Mouse (Mus musculus) embryonic facial prominence, embryonic 15.5 days (tissue): ENCODE measurements around the gene Rpap1. TPM values are rescaled to one million over a fixed set of nuclear protein-coding genes. Genes with fewer than 3 reads are reported as not detected.
"Not testable (repeated sequence)": the region's sequence is repeated elsewhere in the genome, so short reads cannot be mapped to it uniquely, and the experiment has no call there.

Experiments
- ATAC-seq: fragments of 200-750 bp; cut with Nextera tagmentation; 2 replicates; pipeline ENCODE4 v1.8.0; 2017; ENCODE audit warnings: low read depth, moderate TSS enrichment; ENCODE audit not compliant: insufficient number of reproducible peaks, low FRiP score, low TSS enrichment
- H3K27ac ChIP-seq: fragments of 300-500 bp; sonication (generic); replicated peaks from 2 replicates; pipeline ENCODE4 v1.5.1; 2015; ENCODE audit warnings: mild to moderate bottlenecking, inconsistent platforms
- H3K27me3 ChIP-seq: fragments of 300-500 bp; sonication (generic); 2 replicates; pipeline ENCODE4 v1.6.1; 2015; ENCODE audit warnings: inconsistent platforms
- H3K36me3 ChIP-seq: fragments of 300-500 bp; sonication (generic); 2 replicates; pipeline ENCODE4 v1.6.1; 2015; ENCODE audit warnings: mild to moderate bottlenecking, inconsistent platforms
- H3K4me1 ChIP-seq: fragments of 300-500 bp; sonication (generic); 2 replicates; pipeline ENCODE4 v1.6.1; 2015; ENCODE audit warnings: inconsistent platforms
- H3K4me2 ChIP-seq: fragments of 300-500 bp; sonication (generic); replicated peaks from 2 replicates; pipeline ENCODE4 v1.6.1; 2015; ENCODE audit warnings: mild to moderate bottlenecking, inconsistent platforms
- H3K4me3 ChIP-seq: fragments of 300-500 bp; sonication (generic); replicated peaks from 2 replicates; pipeline ENCODE4 v1.5.1; 2015; ENCODE audit warnings: mild to moderate bottlenecking, inconsistent platforms
- H3K9ac ChIP-seq: fragments of 300-500 bp; sonication (generic); 2 replicates; pipeline ENCODE4 v1.6.1; 2015; ENCODE audit warnings: inconsistent platforms
- H3K9me3 ChIP-seq: fragments of 300-500 bp; sonication (generic); replicated peaks from 2 replicates; pipeline ENCODE4 v1.6.1; 2016; ENCODE audit warnings: inconsistent platforms
- WGBS: fragments of 180-500 bp; shearing (Covaris S2); methylation state at CpG from one replicate; pipeline ENCODE4 v1.1.7; 2015; 5-methylcytosine and 5-hydroxymethylcytosine counted together
- polyA plus RNA-seq: library from polyadenylated mRNA; unstranded; fragments of >200 nt; fragmentation: Nextera tagmentation; extraction: Ambion mirVana; gene quantifications from 2 replicates; pipeline ENCODE4 v1.2.1, GENCODE M21; 2015

The Rpap1 gene
- polyA plus RNA-seq, 1 experiment from 2014 or later = 25.8 TPM

DNA sequence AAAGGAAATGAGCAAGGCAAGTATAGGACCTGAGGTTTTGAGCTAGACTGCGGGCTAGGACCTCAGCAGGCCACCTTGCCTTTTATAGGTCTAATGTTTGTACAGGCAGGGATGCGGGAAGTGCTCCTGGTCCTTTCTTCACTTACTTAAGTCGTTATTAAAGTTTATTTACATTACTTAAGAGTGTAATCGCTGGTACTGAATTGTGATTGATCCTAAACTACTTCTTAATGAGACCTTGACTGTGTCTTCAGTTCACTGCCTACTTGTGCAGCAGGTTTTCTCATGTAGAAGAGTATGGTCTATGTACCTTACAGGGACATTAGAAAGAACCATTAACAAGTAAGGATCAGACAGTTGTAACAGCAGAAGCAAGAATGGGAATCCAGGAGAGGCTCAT, 56.6 kb downstream of the Rpap1 start:
- Histone ChIP-seq H3K36me3 (peaks cover 89% of the 10 kb centered on the region), H3K4me3 (no peak overlapping the region), H3K9ac (no peak overlapping the region), H3K4me2 (no peak overlapping the region), H3K9me3 (no peaks in the 10 kb centered on the region), H3K27me3 (no peaks in the 10 kb centered on the region), H3K4me1 (no peaks in the 10 kb centered on the region), H3K27ac (no peak overlapping the region)
- 88% methylated on average over 4 of the region's 4 CpGs for WGBS
- no peak for ATAC-seq

DNA sequence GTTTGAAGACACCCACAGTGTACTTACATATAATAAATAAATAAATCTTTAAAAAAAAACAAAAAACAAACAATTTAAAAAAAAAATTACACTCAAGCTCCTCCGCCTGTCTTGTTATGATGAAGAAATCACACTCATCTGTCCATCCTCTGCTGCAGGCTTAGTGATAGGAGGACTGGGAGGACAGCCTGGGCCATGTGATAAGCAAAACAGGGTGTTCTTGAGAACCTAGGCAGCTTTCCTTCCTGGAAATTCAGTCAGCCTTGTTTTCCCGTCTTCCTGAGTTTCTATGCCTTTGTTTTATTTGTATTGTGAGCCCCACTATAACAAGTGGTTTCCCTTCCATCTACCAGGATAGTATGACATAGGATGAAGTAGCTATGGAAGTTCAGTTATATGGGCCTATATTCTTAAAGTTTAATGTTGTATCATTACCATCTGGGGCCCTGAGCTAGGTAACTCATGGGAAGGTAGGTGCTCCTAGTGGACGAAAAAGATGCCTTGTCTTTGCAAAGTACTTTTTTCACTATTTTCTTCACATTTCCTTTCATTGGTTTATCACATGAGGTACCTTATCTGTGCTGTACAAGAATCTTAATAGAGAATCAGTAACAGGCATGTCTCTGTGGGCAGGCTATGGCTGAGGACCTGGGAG, 59.4 kb downstream of the Rpap1 start:
- H3K4me2 ChIP-seq = no peak overlapping the region
- H3K36me3 ChIP-seq = peaks cover 90% of the 10 kb centered on the region
- WGBS = 92% methylated on average over 3 of the region's 3 CpGs
- ATAC-seq = no peak
- H3K4me1 ChIP-seq = no peaks in the 10 kb centered on the region
- H3K27me3 ChIP-seq = no peaks in the 10 kb centered on the region
- H3K9me3 ChIP-seq = no peaks in the 10 kb centered on the region
- H3K27ac ChIP-seq = no peak overlapping the region
- no peak overlapping the region for H3K4me3 ChIP-seq
- no peak overlapping the region for H3K9ac ChIP-seq

- no peak overlapping the region for H3K9ac ChIP-seq
- no peaks in the 10 kb centered on the region for H3K27me3 ChIP-seq
- H3K36me3 ChIP-seq = peaks cover 81% of the 10 kb centered on the region
Observed at GRCm38 (mm10) chr2:119721070-119721469, 66.3 kb downstream of the Rpap1 start.

GRCm38 (mm10) chr2:119715868-119716267, 71.5 kb downstream of the Rpap1 start:
- not testable (repeated sequence) for H3K27ac ChIP-seq, H3K4me1 ChIP-seq, H3K27me3 ChIP-seq, H3K9me3 ChIP-seq, H3K4me2 ChIP-seq, ATAC-seq, H3K4me3 ChIP-seq, H3K9ac ChIP-seq
- H3K36me3 ChIP-seq = peaks cover 61% of the 10 kb centered on the region
- 85% methylated on average over 2 of the region's 2 CpGs for WGBS

More at GRCm38 (mm10) chr2:119721070-119721469, 66.3 kb downstream of the Rpap1 start:
- Histone ChIP-seq H3K4me3 (no peak overlapping the region), H3K4me2 (no peak overlapping the region), H3K27ac (no peak overlapping the region), H3K4me1 (no peaks in the 10 kb centered on the region), H3K9me3 (no peaks in the 10 kb centered on the region)
- no peak for ATAC-seq
- 94% methylated on average over 8 of the region's 8 CpGs for WGBS

Other genes with a start within 250 kb of the Rpap1 start
- gene Exd1, start 239.9 kb downstream of the Rpap1 start, polyA plus RNA-seq = 0.29 and 0.43 TPM in 2 replicates
- 69.3 and 70.3 TPM in 2 replicates for gene Chp1, start 239.8 kb downstream of the Rpap1 start, polyA plus RNA-seq
- gene Nusap1, start 169.2 kb downstream of the Rpap1 start, polyA plus RNA-seq = 57.3 and 60.0 TPM in 2 replicates
- 17.3 and 18.3 TPM in 2 replicates for gene Oip5, start 169.1 kb downstream of the Rpap1 start, polyA plus RNA-seq
- 43.7 and 44.1 TPM in 2 replicates for gene Ndufaf1, start 124.7 kb downstream of the Rpap1 start, polyA plus RNA-seq
- 42.0 and 45.5 TPM in 2 replicates for gene Rtf1, start 112.5 kb downstream of the Rpap1 start, polyA plus RNA-seq
- 1.7 and 2.0 TPM in 2 replicates for gene Itpka, start 45.2 kb downstream of the Rpap1 start, polyA plus RNA-seq
- gene Ltk, start 27.1 kb downstream of the Rpap1 start, polyA plus RNA-seq = 0.24 and 0.49 TPM in 2 replicates
- 31.2 and 31.8 TPM in 2 replicates for gene Tyro3, start 10.2 kb upstream of the Rpap1 start, polyA plus RNA-seq
- gene Mga, start 109.7 kb upstream of the Rpap1 start, polyA plus RNA-seq = 29.9 and 30.9 TPM in 2 replicates
- gene Mapkbp1, start 185.2 kb upstream of the Rpap1 start, polyA plus RNA-seq = 5.2 TPM in 2 replicates
- gene Jmjd7, start 239.9 kb upstream of the Rpap1 start, polyA plus RNA-seq = 16.7 and 20.8 TPM in 2 replicates
- gene Gm28042, start 240.0 kb upstream of the Rpap1 start, polyA plus RNA-seq = 3.7 and 6.1 TPM in 2 replicates
- 2.4 and 3.8 TPM in 2 replicates for gene Pla2g4b, start 245.9 kb upstream of the Rpap1 start, polyA plus RNA-seq